Mouse (Mus musculus): ENCODE data around the gene Ppfibp2.

Gene Ppfibp2

DNA sequence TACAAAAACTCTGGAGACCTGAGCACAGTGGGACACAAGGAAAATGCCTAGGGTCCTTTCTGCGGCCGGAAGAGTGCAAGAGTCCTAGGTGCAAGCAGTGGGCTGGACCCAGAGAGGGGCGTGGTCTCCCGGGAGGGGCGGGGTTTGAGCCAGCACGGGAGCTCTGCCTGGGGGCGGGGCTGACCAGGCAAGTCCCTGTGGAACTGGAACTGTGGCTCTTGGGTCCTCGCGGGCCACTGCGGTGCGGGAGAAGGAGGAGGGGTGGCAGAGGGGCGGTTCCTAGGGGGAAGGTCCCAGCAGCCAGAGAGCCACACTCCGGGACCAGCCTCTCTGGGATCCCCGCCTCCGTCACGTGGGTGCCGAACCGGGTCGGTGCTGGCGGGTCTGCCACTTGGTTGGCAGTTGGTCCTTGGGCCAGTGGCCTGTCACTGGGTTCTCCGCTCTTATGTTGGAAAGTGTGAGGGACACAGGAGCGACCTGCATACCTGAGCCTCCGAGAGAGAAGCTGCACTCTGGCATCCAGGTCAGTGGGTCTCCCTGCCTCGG, at the start of gene Ppfibp2:
Ppfibp2 (plus strand) TSS at position 351 of the 546 bp plus-strand sequence.
- under 1% methylated on average over 23 of the region's 24 CpGs for WGBS

DNA sequence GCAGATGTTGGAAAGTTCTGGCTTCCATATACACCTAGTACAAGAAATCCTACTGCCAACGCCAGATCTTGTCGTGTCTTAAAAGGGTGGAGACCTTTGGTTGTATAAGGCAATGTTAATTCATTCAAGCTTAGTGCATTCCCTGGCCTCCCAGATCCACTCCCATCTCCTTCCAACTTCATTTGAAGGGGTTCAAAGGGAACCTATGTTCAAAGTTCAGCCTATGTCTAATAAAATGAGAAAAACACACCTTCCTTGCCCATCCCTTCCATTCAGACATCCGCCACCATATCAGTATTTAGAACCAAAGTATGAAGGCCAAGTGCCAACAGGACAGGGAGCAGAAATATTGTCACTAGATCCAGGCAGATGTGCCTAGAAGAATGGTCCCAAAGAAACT, 47.1 kb upstream of the Ppfibp2 start:
- whole genome bisulfite sequencing, result 95% methylated on average over 3 of the region's 3 CpGs

DNA sequence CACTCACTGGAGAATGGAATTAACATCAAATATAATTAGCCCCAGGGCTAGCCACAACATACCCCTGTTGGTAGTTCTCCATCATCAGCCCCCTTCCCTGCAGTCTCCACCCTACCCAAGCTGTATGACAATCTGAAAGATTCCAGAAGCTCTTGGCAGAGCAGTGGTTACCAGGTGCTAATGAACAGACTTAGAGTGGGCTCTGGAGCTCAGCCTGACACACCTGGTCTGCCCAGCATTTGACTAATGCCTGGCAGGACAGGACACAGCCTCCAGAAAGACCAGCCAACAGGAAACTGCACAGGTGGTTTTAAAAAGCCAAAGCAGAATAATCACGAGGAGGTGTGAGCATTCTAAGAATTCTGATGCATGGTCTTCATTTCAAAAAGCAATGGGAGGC, 41.5 kb upstream of the Ppfibp2 start:
- WGBS, result 68% methylated on average over 1 of the region's 1 CpGs

DNA sequence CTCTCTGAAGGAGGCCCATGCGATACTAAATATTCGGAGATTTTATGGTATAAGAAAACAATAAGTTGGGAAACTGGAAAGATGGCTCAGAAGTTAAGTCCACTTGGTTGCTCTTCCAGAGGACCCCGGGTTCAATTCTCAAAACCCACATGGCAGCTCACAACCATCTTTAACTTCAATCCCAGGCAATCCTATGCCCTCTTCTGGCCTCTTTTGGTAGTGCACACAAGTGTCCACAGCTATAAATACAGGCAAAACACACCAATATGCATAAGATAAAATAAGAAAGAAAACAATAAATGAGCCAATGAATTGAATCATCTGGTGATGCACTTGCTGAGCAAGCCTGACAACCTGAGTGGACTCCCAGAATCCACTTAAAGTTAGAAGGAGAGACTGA, 39.1 kb upstream of the Ppfibp2 start:
- 84% methylated on average over 3 of the region's 3 CpGs for WGBS

DNA sequence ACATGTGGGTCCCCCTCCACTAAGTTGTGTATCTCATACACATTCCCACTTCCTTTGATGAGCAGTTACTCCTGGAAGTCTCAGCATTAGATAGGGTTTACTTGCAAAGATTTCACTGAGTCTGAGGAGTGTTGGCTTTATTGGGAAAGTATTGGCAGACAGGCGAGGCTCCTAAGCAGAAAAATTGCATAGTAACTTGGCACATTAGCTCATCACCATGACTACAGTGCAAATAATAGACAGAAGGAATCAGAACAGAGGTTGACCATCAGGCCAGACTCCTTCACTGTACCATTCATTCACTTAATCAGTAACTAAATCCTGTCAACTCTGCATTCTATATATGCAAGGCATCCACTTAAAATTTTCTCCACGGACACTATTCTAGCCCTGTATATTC, 34.3 kb upstream of the Ppfibp2 start:
- 73% methylated on average over 2 of the region's 2 CpGs for WGBS

DNA sequence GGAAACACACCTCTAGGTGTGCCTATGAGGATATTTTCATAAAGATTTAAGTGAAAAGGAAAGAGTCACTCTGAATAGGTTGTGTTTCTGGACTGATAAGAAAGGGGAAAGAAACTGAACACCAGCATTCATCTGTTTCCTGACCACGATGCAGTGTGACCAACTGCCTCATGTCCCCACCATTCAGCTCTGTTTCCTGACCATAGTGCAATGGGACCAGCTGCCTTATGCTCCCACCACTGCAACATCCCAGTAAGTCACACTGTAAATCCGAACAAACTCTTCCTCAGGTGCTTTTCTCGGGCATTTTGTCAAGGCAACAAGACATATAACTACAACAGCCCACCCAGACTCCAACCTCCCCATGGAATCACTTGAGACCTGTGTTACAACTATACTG, 33.4 kb upstream of the Ppfibp2 start:
- WGBS, result 78% methylated on average over 3 of the region's 3 CpGs

DNA sequence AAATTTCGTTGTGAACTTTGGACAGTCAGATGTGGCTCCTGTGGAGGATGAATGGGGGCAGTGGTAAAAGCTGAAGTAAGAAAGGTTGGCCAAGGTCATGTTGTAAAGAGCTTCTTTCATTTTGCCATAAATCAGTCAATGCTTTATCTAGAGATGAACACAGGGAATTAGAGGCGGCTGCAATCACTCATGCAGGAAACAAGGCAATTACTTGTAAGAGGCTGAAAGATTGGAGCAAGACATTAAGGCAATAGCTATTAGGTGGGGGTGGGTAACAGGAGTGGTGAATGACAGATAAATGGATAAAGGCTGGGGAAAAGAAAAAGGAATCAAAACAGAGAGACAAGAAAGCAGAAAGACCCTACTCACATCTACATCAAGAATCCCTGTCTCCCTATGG, 31.3 kb upstream of the Ppfibp2 start:
- WGBS, result 59% methylated on average over 2 of the region's 2 CpGs

DNA sequence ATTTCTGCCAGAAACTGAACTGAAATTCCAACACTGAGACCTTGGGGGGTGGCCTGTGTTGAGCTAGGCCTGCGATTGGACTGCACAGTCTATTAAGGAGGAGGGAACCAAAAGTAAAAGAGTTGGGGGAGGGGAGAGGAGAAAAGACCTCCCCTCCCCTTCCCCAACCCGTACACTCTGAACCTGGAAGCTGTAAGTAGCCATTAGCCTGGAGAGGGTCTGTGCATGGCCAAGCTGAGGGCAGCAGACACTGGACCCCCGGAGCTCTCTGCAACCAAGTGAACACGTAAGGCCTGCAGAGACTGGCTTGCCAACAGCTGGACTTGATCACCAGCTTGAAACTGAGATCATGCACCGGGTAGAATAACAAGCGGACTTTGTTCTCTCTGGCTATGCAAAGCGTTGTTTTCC, 27.7 kb upstream of the Ppfibp2 start, which contains the start of gene Olfml1:
Olfml1 (plus strand) TSS at position 186 of the 411 bp plus-strand sequence.
- 51% methylated on average over 7 of the region's 7 CpGs for WGBS

DNA sequence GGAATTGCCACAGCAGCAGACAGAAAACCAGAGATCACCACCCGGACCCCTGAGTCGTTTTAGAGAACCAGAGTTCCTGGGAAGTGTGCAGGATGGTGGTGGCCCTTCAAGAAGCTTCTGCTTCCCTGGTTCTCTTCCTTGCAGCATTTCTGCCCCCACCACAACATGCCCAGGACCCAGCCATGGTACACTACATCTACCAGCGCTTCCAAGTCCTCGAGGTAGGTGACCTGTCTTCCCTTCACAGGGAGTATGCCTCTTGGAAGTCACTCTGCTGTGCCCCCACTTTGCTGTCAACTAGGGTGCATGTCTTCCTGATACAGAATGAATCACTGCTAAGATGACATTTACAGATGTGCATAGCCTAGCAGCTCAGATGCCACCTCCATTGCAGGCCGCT, 27.3 kb upstream of the Ppfibp2 start:
- WGBS, result 63% methylated on average over 5 of the region's 5 CpGs

DNA sequence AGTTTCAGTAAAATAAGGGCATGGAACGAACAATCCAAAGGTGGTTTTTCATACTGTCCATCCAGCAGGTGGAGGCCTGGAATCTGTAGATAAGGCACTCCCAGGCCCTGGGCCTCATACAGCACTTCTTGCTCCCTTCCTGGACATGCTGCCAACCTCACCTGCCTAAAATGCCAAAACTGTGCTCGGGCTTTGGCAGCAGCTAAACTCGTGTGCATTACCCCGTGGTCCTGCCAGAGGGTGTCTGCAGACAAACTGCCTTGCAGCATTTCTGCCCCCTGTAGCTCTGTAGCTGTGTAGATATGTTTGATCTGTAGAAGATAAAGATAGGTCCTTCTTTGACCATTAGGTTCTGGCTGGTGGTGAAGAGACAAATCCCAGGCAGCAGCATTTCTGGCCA, 26.0 kb upstream of the Ppfibp2 start:
- 70% methylated on average over 4 of the region's 4 CpGs for WGBS

DNA sequence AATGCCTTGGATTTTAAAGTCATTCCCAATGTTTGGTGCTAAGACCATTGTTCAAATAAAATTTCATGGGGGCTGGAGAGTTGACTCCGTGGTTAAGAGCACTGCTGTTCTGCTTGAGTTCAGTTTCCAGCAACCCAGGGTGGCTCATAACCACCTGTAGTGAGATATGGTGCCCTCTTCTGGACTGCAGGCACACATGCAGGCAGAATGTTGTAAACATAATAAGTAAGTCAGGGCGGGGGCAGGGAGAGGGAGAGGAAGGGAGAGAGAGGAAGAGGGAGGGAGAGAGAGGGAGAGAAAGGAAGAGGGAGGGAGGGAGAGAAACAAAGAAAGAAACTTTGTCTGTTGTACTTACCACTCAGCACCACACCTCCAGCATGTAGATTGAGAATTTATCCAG, 21.2 kb upstream of the Ppfibp2 start:
- 63% methylated on average over 2 of the region's 2 CpGs for WGBS

DNA sequence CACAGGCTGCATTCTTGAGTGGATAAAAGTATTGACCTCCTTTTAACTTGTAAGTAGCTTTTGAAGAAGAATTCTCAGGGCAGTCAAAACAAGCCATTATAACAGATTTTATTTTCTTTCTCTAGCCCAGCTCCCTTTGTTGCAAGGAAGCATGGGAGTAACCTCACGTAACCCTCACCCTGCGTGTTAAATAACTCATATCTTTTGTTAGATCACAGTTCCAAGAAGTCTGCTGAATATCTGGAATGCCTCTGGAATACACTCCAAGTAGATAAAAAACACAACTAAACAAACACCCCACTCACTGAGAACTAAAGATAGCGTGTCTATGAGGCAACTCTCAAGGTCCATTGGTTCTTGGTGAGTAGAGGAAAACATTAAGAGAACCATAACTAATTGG, 20.7 kb upstream of the Ppfibp2 start:
- WGBS, result 70% methylated on average over 3 of the region's 3 CpGs

DNA sequence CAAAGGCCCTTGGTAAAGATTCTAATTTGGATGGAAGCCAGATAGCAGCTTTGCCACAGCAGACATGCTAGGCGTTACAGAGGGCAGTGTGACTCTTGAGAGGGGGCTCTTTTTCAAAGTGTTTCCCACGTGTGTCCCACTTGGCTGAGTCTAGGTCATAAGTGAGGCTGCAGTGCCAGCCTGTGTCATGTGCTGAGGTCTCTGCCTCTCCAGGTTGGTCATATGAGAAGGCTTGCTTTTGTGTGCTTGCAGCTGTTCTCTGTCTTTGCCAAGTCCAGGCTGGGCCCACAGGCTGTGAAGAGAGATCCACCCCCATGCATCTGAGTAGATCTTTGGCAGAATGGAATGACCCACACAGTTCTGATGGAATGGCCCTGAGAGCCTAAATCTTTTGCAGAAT, 2.4 kb upstream of the Ppfibp2 start:
- 54% methylated on average over 2 of the region's 2 CpGs for WGBS

DNA sequence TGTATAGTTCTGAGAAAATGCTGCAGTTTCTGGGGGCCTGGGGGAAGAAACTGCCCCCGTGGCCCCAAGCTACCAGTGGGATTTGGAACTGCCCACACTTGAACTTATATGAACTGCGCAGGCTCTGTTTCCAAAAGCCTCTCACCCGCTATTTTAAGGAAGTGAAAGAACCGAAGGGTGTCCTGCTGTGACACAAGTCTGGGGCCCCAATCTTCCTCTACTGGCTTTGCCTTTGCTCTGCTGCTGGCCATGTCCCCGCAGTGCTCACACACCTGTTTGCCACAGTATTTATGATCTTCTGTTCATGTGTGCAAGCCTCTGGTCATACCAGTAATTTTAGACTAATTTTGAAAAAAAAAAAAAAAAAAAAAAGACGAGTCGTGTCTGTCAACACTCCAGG, 1.1 kb upstream of the Ppfibp2 start:
- 44% methylated on average over 7 of the region's 7 CpGs for WGBS

DNA sequence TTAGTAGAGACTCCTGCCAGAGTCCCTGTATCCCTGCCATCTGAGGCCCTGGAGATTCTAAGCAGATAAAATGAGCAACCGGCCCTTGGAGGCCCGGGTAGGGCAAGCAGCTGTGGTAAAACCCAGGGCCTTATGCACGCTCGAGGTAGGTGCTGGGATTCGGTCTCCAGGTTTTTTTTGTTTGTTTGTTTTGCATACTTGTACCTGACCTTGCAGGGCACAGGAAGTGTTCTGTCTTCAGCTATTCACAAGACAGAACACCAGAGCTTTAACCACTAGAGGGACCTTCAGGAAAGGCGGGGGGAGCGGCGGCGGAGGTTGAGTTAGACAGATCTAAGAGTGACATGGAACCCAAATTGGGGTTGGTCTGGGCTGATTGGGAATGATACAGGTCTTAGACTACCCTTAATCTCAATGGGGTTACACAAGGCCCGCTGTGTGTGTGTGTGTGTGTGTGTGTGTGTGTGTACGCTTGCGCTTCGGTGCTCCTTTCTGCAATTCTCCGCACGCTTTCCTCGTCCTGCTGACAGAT, 616 bp upstream of the Ppfibp2 start:
- 2% methylated on average over 16 of the region's 16 CpGs for WGBS

DNA sequence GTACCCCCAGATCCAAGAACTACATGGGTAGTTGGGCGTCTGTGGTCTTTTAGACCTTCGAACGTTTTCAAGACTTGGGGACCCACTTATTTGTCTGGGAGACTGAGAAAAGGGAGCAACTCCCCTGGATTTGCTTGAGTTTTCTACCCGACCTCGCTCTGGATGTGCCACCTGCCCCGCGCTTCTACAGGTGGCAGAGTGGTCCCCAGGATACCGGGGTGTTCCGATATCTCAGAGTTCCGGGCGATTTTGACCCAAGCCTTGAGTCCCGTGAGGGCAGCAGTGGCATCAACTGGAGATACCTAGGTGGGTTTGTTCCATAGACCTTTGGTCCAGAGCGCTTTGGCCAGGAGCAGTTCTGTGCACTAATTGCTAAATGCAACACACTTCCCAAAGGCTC, 419 bp downstream of the Ppfibp2 start:
- WGBS, result 23% methylated on average over 13 of the region's 13 CpGs

DNA sequence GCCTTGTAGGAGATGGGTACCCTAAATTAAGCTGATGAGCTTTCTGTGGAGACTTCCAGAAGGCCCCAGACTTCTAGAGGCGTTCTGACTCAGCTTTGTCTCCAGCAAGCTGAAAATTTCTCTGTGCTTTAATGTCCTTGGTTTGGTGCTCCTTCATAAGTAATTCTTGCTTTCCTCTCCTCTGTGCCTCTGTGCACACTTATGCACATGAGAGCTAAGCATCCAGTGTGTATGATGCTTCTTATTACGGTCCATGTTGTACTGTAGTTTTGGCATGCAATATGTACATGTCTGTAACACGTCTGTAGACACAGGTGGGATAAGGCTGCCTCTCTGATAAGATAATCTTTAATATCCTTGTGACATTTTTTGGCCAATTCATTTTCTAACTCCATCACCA, 2.9 kb downstream of the Ppfibp2 start:
- 86% methylated on average over 3 of the region's 3 CpGs for WGBS

DNA sequence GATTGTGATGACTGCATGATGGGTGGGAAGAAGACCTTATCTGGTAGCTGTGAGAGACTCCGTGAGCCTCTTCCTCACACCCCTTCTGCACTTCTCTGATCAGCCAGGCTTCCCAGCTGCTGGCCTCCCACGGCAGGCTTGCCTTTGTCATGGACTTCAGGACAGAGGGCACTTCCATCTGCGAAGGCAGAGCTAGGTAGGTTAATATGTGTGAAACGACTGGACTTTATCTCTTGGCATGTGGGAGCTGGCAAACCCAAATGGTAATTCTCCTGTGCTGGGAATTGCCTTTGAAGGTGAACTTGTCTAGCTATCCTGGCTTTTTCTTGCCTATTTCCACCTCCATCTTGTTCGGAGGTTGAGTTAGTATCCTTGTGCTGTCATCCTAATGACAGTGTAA, 5.6 kb downstream of the Ppfibp2 start:
- 81% methylated on average over 5 of the region's 5 CpGs for WGBS

DNA sequence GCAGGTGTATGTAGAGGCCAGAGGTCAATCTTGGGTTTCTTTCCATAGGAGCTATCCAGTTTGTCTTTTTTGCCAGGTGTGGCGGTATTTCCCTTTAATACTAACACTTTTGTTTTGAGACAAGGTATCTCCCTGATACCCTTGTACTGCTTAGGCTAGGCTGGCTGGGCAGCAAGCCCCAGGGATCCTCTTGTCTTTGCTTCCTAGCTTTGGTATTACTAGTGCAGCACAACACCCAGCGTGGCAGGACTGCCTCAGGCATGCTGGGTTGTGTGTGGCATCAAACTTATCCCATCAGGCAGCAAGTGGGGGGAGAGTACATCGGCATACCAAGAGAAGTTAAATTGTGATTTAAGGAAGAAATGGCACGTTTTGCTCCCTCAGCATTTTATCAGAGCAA, 7.5 kb downstream of the Ppfibp2 start:
- 89% methylated on average over 4 of the region's 4 CpGs for whole genome bisulfite sequencing

DNA sequence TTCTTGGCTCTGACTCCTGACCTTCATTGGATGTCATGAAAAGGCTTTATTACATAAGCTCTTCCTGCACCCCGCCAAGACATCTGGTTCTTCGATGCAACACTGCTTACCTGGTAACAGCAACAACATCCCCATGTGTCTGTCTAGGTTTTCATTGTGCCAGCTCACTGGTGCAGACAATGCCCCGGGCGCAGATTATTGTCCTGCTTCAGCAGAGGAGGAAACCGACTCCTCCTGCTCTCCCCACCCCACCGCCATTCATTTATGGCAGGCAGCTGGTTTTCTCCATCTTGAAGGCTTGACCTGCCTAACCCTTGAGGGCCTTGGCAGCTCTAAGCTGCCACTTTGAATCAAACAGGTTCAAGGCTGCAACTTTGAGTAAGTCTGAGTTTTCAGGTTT, 7.9 kb downstream of the Ppfibp2 start:
- WGBS, result 72% methylated on average over 6 of the region's 6 CpGs

DNA sequence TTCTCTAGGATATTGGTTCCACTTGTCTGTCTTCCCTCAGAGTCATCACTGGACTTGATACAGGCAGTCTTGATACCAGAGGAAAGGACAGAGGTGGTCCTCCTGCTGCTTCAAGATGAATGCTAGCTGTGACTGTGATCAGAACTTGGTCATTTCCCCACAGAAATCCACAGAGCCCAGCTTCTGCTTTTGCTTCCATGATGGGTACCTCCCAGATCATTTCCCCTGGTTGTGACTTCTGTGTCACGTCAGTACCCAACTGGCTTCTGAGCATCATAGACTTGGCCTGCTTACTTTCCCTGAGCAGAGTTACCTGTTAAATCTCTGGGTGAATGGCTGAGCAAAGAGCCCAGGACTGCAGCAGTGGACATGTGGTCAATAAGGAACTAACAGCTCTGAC, 12.8 kb downstream of the Ppfibp2 start:
- 88% methylated on average over 1 of the region's 1 CpGs for WGBS

DNA sequence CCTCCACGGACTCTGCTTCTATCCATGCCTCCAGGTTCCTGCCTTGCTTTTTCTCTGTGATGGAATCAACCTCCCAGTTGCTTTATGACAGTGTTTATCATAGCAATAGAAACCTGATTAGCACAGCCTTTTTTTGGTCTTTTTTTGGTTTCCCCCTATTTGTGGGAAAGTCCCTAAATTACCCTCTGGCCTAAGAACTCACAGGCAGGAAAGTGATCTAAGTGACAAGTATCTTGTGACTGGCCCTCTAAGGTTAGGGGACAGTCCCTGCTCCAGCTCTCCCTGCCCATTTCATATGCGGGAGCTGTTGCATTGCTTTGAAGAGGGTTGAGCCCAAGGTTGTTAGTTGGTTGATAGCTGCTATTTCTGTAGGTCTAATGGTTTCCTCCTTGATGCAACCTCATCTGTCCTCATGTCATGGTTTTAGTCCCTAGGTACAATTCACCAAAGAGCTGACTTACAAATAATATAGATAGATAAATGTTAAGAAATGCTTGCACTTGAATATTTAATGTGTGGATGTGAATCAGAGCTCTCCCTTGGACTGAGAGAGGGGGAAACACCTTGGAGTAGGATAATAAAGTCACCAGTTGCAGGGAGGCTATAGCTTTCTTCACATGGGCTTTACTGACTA, 14.7 kb downstream of the Ppfibp2 start:
- WGBS, result 93% methylated on average over 2 of the region's 2 CpGs

DNA sequence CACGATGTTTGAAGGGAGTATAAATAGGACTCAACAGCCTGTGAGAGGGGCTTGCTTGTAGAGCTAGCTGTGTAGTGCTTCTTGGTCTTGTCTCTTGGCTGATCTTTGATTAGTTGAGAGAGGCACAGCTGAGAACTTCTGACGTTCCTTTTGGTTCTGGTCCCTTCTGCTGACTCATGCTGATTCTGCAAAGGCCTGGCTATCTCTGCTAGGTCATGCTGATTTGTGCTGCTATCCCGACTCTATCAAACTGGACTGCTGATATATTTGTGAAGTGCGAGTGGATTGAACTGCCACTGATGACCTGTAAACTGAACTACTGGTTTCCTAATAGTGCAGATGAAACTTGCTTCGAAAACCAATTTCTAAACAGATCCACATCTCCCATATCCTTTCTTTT, 15.9 kb downstream of the Ppfibp2 start:
- WGBS, result 88% methylated on average over 5 of the region's 5 CpGs

Measured in cerebral cortex, adult 2 months (tissue).